Mouse (Mus musculus): Measurements from ENCODE around the gene Cfap97d1. TPM values are rescaled to one million over a fixed set of nuclear protein-coding genes. Genes with fewer than 3 reads are reported as not detected.

Gene Cfap97d1
- total RNA-seq, 2 experiments from 2014 or later = not detected

- intact Hi-C loops (cut with DNase I) = loop anchor here (2.0 kb wide), 1 partner anchor 35 kb away; no protein-coding TSS in a partner anchor
- no peak for DNase-seq (ENCODE audit: low spot score in 2 of 2)
Measured at GRCm38 (mm10) chr11:102027361-102028017, 43.4 kb downstream of the Cfap97d1 start.

- no peak for DNase-seq (ENCODE audit: low spot score in 2 of 2)
- intact Hi-C loops (cut with DNase I) = no loop called here
Measured at GRCm38 (mm10) chr11:102028087-102028816, 44.2 kb downstream of the Cfap97d1 start, which contains the start of gene Mpp3. TSS of gene Mpp3 (minus strand) at chr11:102028461.

- no peak for DNase-seq (ENCODE audit: low spot score in 2 of 2)
- intact Hi-C loops (cut with DNase I) = no loop called here
Measured at GRCm38 (mm10) chr11:102029304-102029703, 45.2 kb downstream of the Cfap97d1 start.

GRCm38 (mm10) chr11:102029966-102030365 is 45.9 kb downstream of the Cfap97d1 start:
- DNase-seq (ENCODE audit: low spot score in 2 of 2) = no peak
- intact Hi-C loops (cut with DNase I) = no loop called here

- intact Hi-C loops (cut with DNase I) = no loop called here
- peak in 1 of 2 experiments; percentile 55 for DNase-seq (ENCODE audit: low spot score in 2 of 2)
Measured at GRCm38 (mm10) chr11:102031149-102031548, 47.1 kb downstream of the Cfap97d1 start.

GRCm38 (mm10) chr11:102033055-102033591 is 49.0 kb downstream of the Cfap97d1 start:
- no peak for DNase-seq (ENCODE audit: low spot score in 2 of 2)
- intact Hi-C loops (cut with DNase I) = no loop called here

- no peak for DNase-seq (ENCODE audit: low spot score in 2 of 2)
- intact Hi-C loops (cut with DNase I) = no loop called here
Measured at GRCm38 (mm10) chr11:102034887-102035286, 50.8 kb downstream of the Cfap97d1 start.

- DNase-seq (ENCODE audit: low spot score in 2 of 2) = no peak
- intact Hi-C loops (cut with DNase I) = no loop called here
Measured at GRCm38 (mm10) chr11:102035456-102035960, 51.4 kb downstream of the Cfap97d1 start.

- no peak for DNase-seq (ENCODE audit: low spot score in 2 of 2)
- intact Hi-C loops (cut with DNase I) = no loop called here
Measured at GRCm38 (mm10) chr11:102036336-102036735, 52.3 kb downstream of the Cfap97d1 start.

GRCm38 (mm10) chr11:102037789-102038188 is 53.7 kb downstream of the Cfap97d1 start:
- DNase-seq (ENCODE audit: low spot score in 2 of 2) = no peak
- intact Hi-C loops (cut with DNase I) = no loop called here

- no peak for DNase-seq (ENCODE audit: low spot score in 2 of 2)
- intact Hi-C loops (cut with DNase I) = loop anchor here (1.0 kb wide), 1 partner anchor 53 kb away; no protein-coding TSS in a partner anchor
Measured at GRCm38 (mm10) chr11:102039487-102040137, 55.5 kb downstream of the Cfap97d1 start.

GRCm38 (mm10) chr11:102040138-102040524 is 56.1 kb downstream of the Cfap97d1 start:
- peak; percentile 60 to 68 for DNase-seq (ENCODE audit: low spot score in 2 of 2)
- intact Hi-C loops (cut with DNase I) = loop anchor here (1.0 kb wide), 1 partner anchor 54 kb away; no protein-coding TSS in a partner anchor

GRCm38 (mm10) chr11:102040646-102041045 is 56.6 kb downstream of the Cfap97d1 start:
- intact Hi-C loops (cut with DNase I) = loop anchor here (1.0 kb wide), 1 partner anchor 54 kb away; no protein-coding TSS in a partner anchor
- no peak for DNase-seq (ENCODE audit: low spot score in 2 of 2)

- intact Hi-C loops (cut with DNase I) = no loop called here
- no peak for DNase-seq (ENCODE audit: low spot score in 2 of 2)
Measured at GRCm38 (mm10) chr11:102041350-102041949, 57.4 kb downstream of the Cfap97d1 start, which contains the start of gene Cd300lg. TSS of gene Cd300lg (plus strand) at chr11:102041509.

Other genes with a start within 250 kb of the Cfap97d1 start
- 10 to 100 TPM; 13.9 to 20.3 TPM for gene Etv4, start 198.9 kb upstream of the Cfap97d1 start, total RNA-seq (2021)
- gene Meox1, start 89.9 kb upstream of the Cfap97d1 start, total RNA-seq (2021) = under 1 TPM; 0.34 to 0.49 TPM
- under 1 TPM in 1 of 2 experiments, not detected in 1; 0.15 TPM for gene Sost, start 17.3 kb upstream of the Cfap97d1 start, total RNA-seq (2021)
- 100 to 1,000 TPM; 201 to 252 TPM for gene Dusp3, start 2.7 kb downstream of the Cfap97d1 start, total RNA-seq (2021)
- gene Mpp3, start 44.2 kb downstream of the Cfap97d1 start, total RNA-seq (2021) = 10 to 100 TPM; 69.0 to 85.2 TPM
- gene Cd300lg, start 57.2 kb downstream of the Cfap97d1 start, total RNA-seq (2021) = under 1 TPM in 1 of 2 experiments, not detected in 1; 0.32 TPM
- gene Mpp2, start 104.2 kb downstream of the Cfap97d1 start, total RNA-seq (2021) = 100 to 1,000 TPM; 148 to 157 TPM
- not detected for gene Ppy, start 117.0 kb downstream of the Cfap97d1 start, total RNA-seq (2021)
- not detected for gene Pyy, start 123.6 kb downstream of the Cfap97d1 start, total RNA-seq (2021)
- not detected for gene Nags, start 161.2 kb downstream of the Cfap97d1 start, total RNA-seq (2021)
- gene Tmem101, start 172.1 kb downstream of the Cfap97d1 start, total RNA-seq (2021) = 10 to 100 TPM; 24.2 to 27.3 TPM
- 10 to 100 TPM; 58.0 to 58.7 TPM for gene Lsm12, start 201.0 kb downstream of the Cfap97d1 start, total RNA-seq (2021)
- 10 to 100 TPM; 56.1 to 67.2 TPM for gene G6pc3, start 205.3 kb downstream of the Cfap97d1 start, total RNA-seq (2021)
- 100 to 1,000 TPM; 270 to 275 TPM for gene Hdac5, start 245.9 kb downstream of the Cfap97d1 start, total RNA-seq (2021)